ENCODE assay signal across 9 mouse cellular contexts in the genomic region with DNA sequence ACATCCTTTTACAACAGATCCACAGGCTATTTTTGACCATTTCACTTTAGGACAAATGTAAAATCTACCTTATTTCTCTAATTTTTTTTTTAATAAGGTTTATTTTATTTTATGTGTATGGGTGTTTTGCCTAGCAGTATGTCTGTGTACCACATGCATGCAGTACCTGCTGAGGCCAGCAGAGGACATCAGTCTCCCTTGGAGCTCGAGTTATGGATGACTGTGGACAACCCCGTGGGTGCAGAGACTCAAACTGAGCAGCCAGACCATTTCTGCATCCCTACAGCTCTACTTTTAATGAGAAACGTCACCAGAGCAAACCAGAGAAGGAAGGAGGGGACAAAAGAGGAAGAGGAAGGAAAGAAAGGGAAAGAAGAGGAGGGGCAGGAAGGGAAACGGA.
DNase-seq lines count a peak whose midpoint lies in the region; ATAC-seq lines count a peak whose summit lies in the region.
"Had no signal": no experiment of that assay in that cellular context is flagged by ENCODE, and none has a peak within 500 bp of the region (broad histone marks: within the 10 kb centered on the region; RNA-seq: fewer than 3 reads in every experiment).

No protein-coding gene starts in this region.

- no peaks in the 10 kb centered on the region for H3K36me3 ChIP-seq in limb, embryonic 11.5 days (ENCODE audit: control insufficient read depth, insufficient read depth, low read length)
- no peaks in the 10 kb centered on the region for H3K36me3 ChIP-seq in limb, embryonic 10.5 days
- H3K36me3 ChIP-seq in stomach, embryonic 14.5 days (ENCODE audit: control insufficient read depth, insufficient read depth, low read length), result no peaks in the 10 kb centered on the region
- H3K36me3 ChIP-seq: embryonic facial prominence, embryonic 12.5 days had no signal

- H3K4me1 ChIP-seq in limb, embryonic 11.5 days (ENCODE audit: control insufficient read depth, insufficient read depth, low read length), result no peaks in the 10 kb centered on the region
- H3K4me1 ChIP-seq in limb, embryonic 10.5 days, result no peaks in the 10 kb centered on the region
- peaks cover 5% of the 10 kb centered on the region; the same call in 1 of the 2 replicates for H3K4me1 ChIP-seq in stomach, embryonic 14.5 days (ENCODE audit: control insufficient read depth, insufficient read depth, low read length)
- H3K4me1 ChIP-seq: embryonic facial prominence, embryonic 12.5 days had no signal

- H3K9ac ChIP-seq in limb, embryonic 11.5 days (ENCODE audit: low read length), result no peak overlapping the region
- H3K9ac ChIP-seq in stomach, embryonic 14.5 days (replicated peaks; ENCODE audit: low read depth, low read length), result no peak overlapping the region
- H3K9ac ChIP-seq: embryonic facial prominence, embryonic 12.5 days had no signal

- no peak overlapping the region for H3K4me3 ChIP-seq in limb, embryonic 11.5 days (ENCODE audit: low read depth, low read length)
- H3K4me3 ChIP-seq in limb, embryonic 10.5 days, result no peak overlapping the region
- H3K4me3 ChIP-seq in stomach, embryonic 14.5 days (ENCODE audit: low read depth, low read length), result no peak overlapping the region
- H3K4me3 ChIP-seq: embryonic facial prominence, embryonic 12.5 days had no signal

- no peak overlapping the region for H3K27ac ChIP-seq in limb, embryonic 11.5 days (replicated peaks; ENCODE audit: low read depth, low read length)
- H3K27ac ChIP-seq in limb, embryonic 10.5 days, result no peak overlapping the region
- H3K27ac ChIP-seq in stomach, embryonic 14.5 days (ENCODE audit: low read length), result peak overlapping the region; percentile 23; the same call in 1 of the 2 replicates
- H3K27ac ChIP-seq: embryonic facial prominence, embryonic 12.5 days had no signal

- peak; percentile 24 for DNase-seq in limb, embryonic 11.5 days (ENCODE audit: low spot score)
- DNase-seq in limb, embryonic 10.5 days (ENCODE audit: low spot score), result no peak
- peak; percentile 26 for DNase-seq in MEL-GATA-1-ER (ENCODE audit: extremely low read depth, low read depth)
- peak; percentile 63 for DNase-seq in induced T-regulatory cell, adult 2 months (ENCODE audit: low read depth)
- DNase-seq in gastrocnemius, postnatal 25 days, result no peak
- DNase-seq in gastrocnemius, adult 8-10 months (ENCODE audit: low spot score in 2 of 2), result no peak
- DNase-seq: midbrain, embryonic 14.5 days had no signal

- H3K4me2 ChIP-seq in limb, embryonic 11.5 days (ENCODE audit: low read depth, severe bottlenecking), result no peak overlapping the region
- no peak overlapping the region for H3K4me2 ChIP-seq in stomach, embryonic 14.5 days (replicated peaks; ENCODE audit: low read depth, low read length)
- H3K4me2 ChIP-seq: embryonic facial prominence, embryonic 12.5 days had no signal

- no peaks in the 10 kb centered on the region for H3K9me3 ChIP-seq in limb, embryonic 11.5 days (ENCODE audit: control insufficient read depth, low read length)
- H3K9me3 ChIP-seq in limb, embryonic 10.5 days (replicated peaks), result no peaks in the 10 kb centered on the region
- no peaks in the 10 kb centered on the region; the same call in 1 of the 2 replicates for H3K9me3 ChIP-seq in stomach, embryonic 14.5 days (ENCODE audit: control insufficient read depth, low read depth, low read length)
- H3K9me3 ChIP-seq: embryonic facial prominence, embryonic 12.5 days had no signal

- WGBS in limb, embryonic 11.5 days, result 72% methylated on average over 4 of the region's 4 CpGs
- WGBS in limb, embryonic 10.5 days, result 84% methylated on average over 4 of the region's 4 CpGs
- 45% methylated on average over 4 of the region's 4 CpGs for WGBS in stomach, embryonic 14.5 days

- no peaks in the 10 kb centered on the region for H3K27me3 ChIP-seq in limb, embryonic 11.5 days (ENCODE audit: control insufficient read depth, insufficient read depth, low read length)
- no peaks in the 10 kb centered on the region for H3K27me3 ChIP-seq in limb, embryonic 10.5 days (ENCODE audit: low read depth, poor library complexity, severe bottlenecking)
- no peaks in the 10 kb centered on the region for H3K27me3 ChIP-seq in stomach, embryonic 14.5 days (ENCODE audit: control insufficient read depth, insufficient read depth, low read length)
- H3K27me3 ChIP-seq: embryonic facial prominence, embryonic 12.5 days had no signal

- no peak for ATAC-seq in limb, embryonic 11.5 days (ENCODE audit: insufficient number of reproducible peaks, low FRiP score, low TSS enrichment, low read depth)
- ATAC-seq in stomach, embryonic 14.5 days (ENCODE audit: insufficient number of reproducible peaks, insufficient read depth, low FRiP score, low read depth), result no peak

Comparison
In these comparisons a context has a peak if more than half of its experiments do, and no peak if none do; other contexts are left out.
1. DNase-seq: peak in limb, embryonic 11.5 days (single experiment), MEL-GATA-1-ER (single experiment) and induced T-regulatory cell, adult 2 months (single experiment); none in limb, embryonic 10.5 days (single experiment), gastrocnemius, postnatal 25 days (single experiment) and gastrocnemius, adult 8-10 months (0 of 2).